Mouse (Mus musculus) mouse trophoblast stem cell (cell line): Measurements from ENCODE around the gene Emc9.

Source experiments
- in situ Hi-C, 2 experiments: fragments of 300-500 bp; cut with MseI, MboI; formaldehyde crosslinking; loops; 2 replicates in 1 of 2; 3 replicates in 1 of 2; pipeline ENCODE4 v1.15.1; 2025

The Emc9 gene

GRCm38 (mm10) chr14:55584702-55585565 is at the start of gene Emc9:
Gene Emc9, minus strand, starts transcription at chr14:55585302.
- in situ Hi-C loops, result no loop called here

GRCm38 (mm10) chr14:55629312-55629711 is 44.2 kb upstream of the Emc9 start:
- in situ Hi-C loops, result no loop called here

GRCm38 (mm10) chr14:55628077-55628827 is 43.1 kb upstream of the Emc9 start:
- in situ Hi-C loops, result no loop called here

GRCm38 (mm10) chr14:55618486-55619195 is 33.5 kb upstream of the Emc9 start:
- in situ Hi-C loops, result no loop called here

GRCm38 (mm10) chr14:55617822-55618221 is 32.7 kb upstream of the Emc9 start, which contains the start of gene Rec8:
Gene Rec8, plus strand, starts transcription at chr14:55618037.
- in situ Hi-C loops, result no loop called here

GRCm38 (mm10) chr14:55616844-55617243 is 31.7 kb upstream of the Emc9 start:
- in situ Hi-C loops, result no loop called here

- in situ Hi-C loops, result no loop called here
These were observed 30.8 kb upstream of the Emc9 start for GRCm38 (mm10) chr14:55615876-55616275.

GRCm38 (mm10) chr14:55614565-55615178 is 29.6 kb upstream of the Emc9 start:
- in situ Hi-C loops, result no loop called here

- in situ Hi-C loops, result no loop called here
These were observed 28.2 kb upstream of the Emc9 start for GRCm38 (mm10) chr14:55613346-55613745.

- in situ Hi-C loops, result no loop called here
These were observed 23.2 kb upstream of the Emc9 start for GRCm38 (mm10) chr14:55608339-55608738.

- in situ Hi-C loops, result no loop called here
These were observed 20.8 kb upstream of the Emc9 start for GRCm38 (mm10) chr14:55605743-55606459.

- in situ Hi-C loops, result no loop called here
These were observed 19.7 kb upstream of the Emc9 start for GRCm38 (mm10) chr14:55604823-55605222.

GRCm38 (mm10) chr14:55603633-55604576 is 18.8 kb upstream of the Emc9 start:
- in situ Hi-C loops, result no loop called here

- in situ Hi-C loops, result no loop called here
These were observed 18.1 kb upstream of the Emc9 start, which contains the start of gene Irf9 for GRCm38 (mm10) chr14:55603271-55603632. Gene Irf9, plus strand, starts transcription at chr14:55603571.

GRCm38 (mm10) chr14:55598521-55599390 is 13.7 kb upstream of the Emc9 start:
- in situ Hi-C loops, result no loop called here

- in situ Hi-C loops, result no loop called here
These were observed 11.1 kb upstream of the Emc9 start for GRCm38 (mm10) chr14:55596036-55596690.

GRCm38 (mm10) chr14:55592226-55592625 is 7.1 kb upstream of the Emc9 start:
- in situ Hi-C loops, result no loop called here

GRCm38 (mm10) chr14:55591331-55591891 is 6.3 kb upstream of the Emc9 start, which contains the start of gene Rnf31:
Gene Rnf31, plus strand, starts transcription at chr14:55591708.
- in situ Hi-C loops, result no loop called here
